Mouse (Mus musculus): ENCODE results near the gene Cc2d2b.

DNA sequence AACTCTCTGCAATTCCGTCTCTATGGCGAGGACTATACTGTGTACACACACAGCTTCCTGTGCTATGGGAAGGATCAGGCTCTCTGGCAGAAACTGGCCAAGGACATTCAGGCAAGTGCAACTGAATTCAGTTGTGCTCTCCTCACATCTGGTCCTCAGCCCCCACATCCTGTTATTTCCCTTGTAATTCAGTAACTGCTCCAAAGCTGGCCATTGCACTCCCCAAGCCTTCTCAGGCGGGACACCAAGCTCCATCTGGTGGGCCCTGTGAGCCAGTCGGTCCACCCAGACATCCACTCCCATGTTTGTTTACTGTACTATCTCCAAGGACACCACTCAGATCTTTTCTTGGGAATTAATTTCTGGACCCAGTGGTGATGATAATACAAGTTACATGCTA lies 22.4 kb upstream of the Cc2d2b start:
- TF ChIP-seq GATA1 (IDR thresholded peaks at IDR 0.05; ENCODE audit: borderline replicate concordance, low read length) (no peak), FLI1 (IDR thresholded peaks at IDR 0.05; ENCODE audit: low read length) (no peak)

Data from megakaryocyte, embryonic 14.5 days (primary cell).